15 mouse cellular contexts compared by ENCODE assay signal in the genomic region with DNA sequence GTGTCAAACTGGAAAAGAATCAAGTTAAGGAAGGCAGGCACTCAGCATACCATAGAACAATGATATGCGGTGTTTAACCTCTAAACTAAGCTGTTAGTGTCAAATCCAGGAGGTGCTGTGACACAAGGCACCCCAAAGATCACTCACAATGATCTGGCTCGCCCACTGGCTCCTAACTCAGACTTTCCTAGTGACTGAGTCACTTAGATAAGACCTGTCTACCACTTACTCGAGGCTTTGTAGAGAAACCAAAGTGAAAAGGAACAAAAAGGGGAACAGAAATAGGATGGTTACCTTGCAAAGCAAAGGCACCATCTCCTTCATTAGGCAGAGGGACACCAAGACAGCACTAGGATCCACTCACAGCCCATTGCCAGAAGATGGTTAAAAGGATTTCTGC.
"Had no signal": no experiment of that assay in that cellular context is flagged by ENCODE, and none has a peak within 500 bp of the region (broad histone marks: within the 10 kb centered on the region; RNA-seq: fewer than 3 reads in every experiment).

No protein-coding gene starts in this region.

- H3K4me3 ChIP-seq: megakaryocyte, embryonic 14.5 days; midbrain, embryonic 10.5 days; midbrain, embryonic 12.5 days; midbrain, embryonic 15.5 days; neural tube, embryonic 12.5 days had no signal

- DNase-seq: lung, adult 18-20 months; lung, embryonic 14.5 days; lung, postnatal 10 days; lung, postnatal 4 days; retina, postnatal 1 day; right cerebral cortex, adult 18-20 months; thymus, adult 18-20 months; thymus, postnatal 14 days; thymus, postnatal 36 days had no signal

- H3K36me3 ChIP-seq: midbrain, embryonic 10.5 days; midbrain, embryonic 12.5 days; midbrain, embryonic 15.5 days; neural tube, embryonic 12.5 days had no signal

- H3K27me3 ChIP-seq: midbrain, embryonic 12.5 days; midbrain, embryonic 15.5 days; neural tube, embryonic 12.5 days had no signal

- H3K9ac ChIP-seq: liver, embryonic 14.5 days; lung, embryonic 14.5 days; midbrain, embryonic 12.5 days; midbrain, embryonic 15.5 days; neural tube, embryonic 12.5 days had no signal

- ATAC-seq: midbrain, embryonic 15.5 days had no signal

- H3K27ac ChIP-seq: liver, embryonic 14.5 days; midbrain, embryonic 10.5 days; midbrain, embryonic 12.5 days; midbrain, embryonic 15.5 days; neural tube, embryonic 12.5 days had no signal

- H3K9me3 ChIP-seq: midbrain, embryonic 10.5 days; midbrain, embryonic 12.5 days; midbrain, embryonic 15.5 days; neural tube, embryonic 12.5 days had no signal

- H3K4me2 ChIP-seq: lung, embryonic 14.5 days; midbrain, embryonic 12.5 days; midbrain, embryonic 15.5 days; neural tube, embryonic 12.5 days had no signal

- H3K4me1 ChIP-seq: midbrain, embryonic 15.5 days; neural tube, embryonic 12.5 days had no signal
